Mouse (Mus musculus) neural tube, embryonic 15.5 days (tissue): ENCODE data around the gene Adam15. TPM values are rescaled to one million over a fixed set of nuclear protein-coding genes. Genes with fewer than 3 reads are reported as not detected.
A peak's percentile ranks its signal among the peaks of the same experiment; 100 is the strongest.

Experiments
- ATAC-seq: fragments of 200-750 bp; cut with Nextera tagmentation; 2 replicates; pipeline ENCODE4 v1.8.0; 2017; ENCODE audit warnings: mild to moderate bottlenecking, moderate TSS enrichment, moderate library complexity; ENCODE audit not compliant: low FRiP score
- H3K27ac ChIP-seq: fragments of 300-500 bp; sonication (generic); replicated peaks from 2 replicates; pipeline ENCODE4 v1.5.1; 2015; ENCODE audit warnings: mild to moderate bottlenecking, inconsistent platforms
- H3K27me3 ChIP-seq: fragments of 300-500 bp; sonication (generic); replicated peaks from 2 replicates; pipeline ENCODE4 v1.6.1; 2015; ENCODE audit warnings: inconsistent platforms
- H3K36me3 ChIP-seq: fragments of 300-500 bp; sonication (generic); 2 replicates; pipeline ENCODE4 v1.6.1; 2015; ENCODE audit warnings: inconsistent platforms
- H3K4me1 ChIP-seq: fragments of 300-500 bp; sonication (generic); 2 replicates; pipeline ENCODE4 v1.6.1; 2015; ENCODE audit warnings: inconsistent platforms
- H3K4me2 ChIP-seq: fragments of 300-500 bp; sonication (generic); 2 replicates; pipeline ENCODE4 v1.6.1; 2015; ENCODE audit warnings: inconsistent platforms, mild to moderate bottlenecking, moderate library complexity
- H3K4me3 ChIP-seq: fragments of 300-500 bp; sonication (generic); replicated peaks from 2 replicates; pipeline ENCODE4 v1.5.1; 2015; ENCODE audit warnings: mild to moderate bottlenecking, inconsistent platforms
- H3K9ac ChIP-seq: fragments of 300-500 bp; sonication (generic); replicated peaks from 2 replicates; pipeline ENCODE4 v1.6.1; 2015; ENCODE audit warnings: mild to moderate bottlenecking, inconsistent platforms
- H3K9me3 ChIP-seq: fragments of 300-500 bp; sonication (generic); replicated peaks from 2 replicates; pipeline ENCODE4 v1.6.1; 2016; ENCODE audit warnings: inconsistent platforms
- WGBS: fragments of 180-500 bp; shearing (Covaris S2); methylation state at CpG from one replicate; pipeline ENCODE4 v1.1.7; 2015; ENCODE audit warnings: mixed read lengths; 5-methylcytosine and 5-hydroxymethylcytosine counted together
- polyA plus RNA-seq: library from polyadenylated mRNA; unstranded; fragments of >200 nt; fragmentation: Nextera tagmentation; extraction: Ambion mirVana; gene quantifications from 2 replicates; pipeline ENCODE4 v1.2.1, GENCODE M21; 2015

Adam15 gene
- polyA plus RNA-seq, 1 experiment from 2014 or later = 69.9 TPM

GRCm38 (mm10) chr3:89318971-89319590, 30.7 kb downstream of the Adam15 start:
- WGBS = 8% methylated on average over 21 of the region's 21 CpGs
- Histone ChIP-seq H3K4me1 (peaks cover 73% of the 10 kb centered on the region), H3K9me3 (no peaks in the 10 kb centered on the region), H3K9ac (peak overlapping the region; percentile 91), H3K36me3 (peaks cover 13% of the 10 kb centered on the region), H3K27ac (peak overlapping the region; percentile 98), H3K4me3 (peak overlapping the region; percentile 81), H3K27me3 (no peaks in the 10 kb centered on the region), H3K4me2 (peak overlapping the region; percentile 86)
- no peak for ATAC-seq

GRCm38 (mm10) chr3:89318316-89318715, 31.5 kb downstream of the Adam15 start:
- Histone ChIP-seq H3K9me3 (no peaks in the 10 kb centered on the region), H3K27ac (no peak overlapping the region), H3K4me1 (peaks cover 73% of the 10 kb centered on the region), H3K9ac (no peak overlapping the region), H3K4me2 (no peak overlapping the region; the same call in 1 of the 2 replicates), H3K4me3 (no peak overlapping the region), H3K36me3 (peaks cover 16% of the 10 kb centered on the region), H3K27me3 (no peaks in the 10 kb centered on the region)
- 68% methylated on average over 8 of the region's 8 CpGs for WGBS
- no peak for ATAC-seq

- Histone ChIP-seq H3K9ac (0 out of 2 replicates have a peak overlapping the region, but pooled peaks have one; percentile 3), H3K27ac (peak overlapping the region; percentile 51; the same call in 1 of the 2 replicates), H3K27me3 (no peaks in the 10 kb centered on the region), H3K36me3 (peaks cover 19% of the 10 kb centered on the region), H3K9me3 (no peaks in the 10 kb centered on the region), H3K4me3 (no peak overlapping the region; the same call in 1 of the 2 replicates), H3K4me2 (peak overlapping the region; percentile 54), H3K4me1 (peaks cover 69% of the 10 kb centered on the region)
- no peak for ATAC-seq
- WGBS = 56% methylated on average over 6 of the region's 6 CpGs
These were observed 32.5 kb downstream of the Adam15 start for GRCm38 (mm10) chr3:89317246-89317645.

- H3K36me3 ChIP-seq = peaks cover 19% of the 10 kb centered on the region
- no peak overlapping the region; the same call in 1 of the 2 replicates for H3K4me3 ChIP-seq
- peaks cover 69% of the 10 kb centered on the region for H3K4me1 ChIP-seq
- no peaks in the 10 kb centered on the region for H3K27me3 ChIP-seq
- peak overlapping the region; percentile 54 for H3K4me2 ChIP-seq
- H3K27ac ChIP-seq = peak overlapping the region; percentile 51; the same call in 1 of the 2 replicates
- WGBS = 0% methylated on average over 4 of the region's 4 CpGs
- ATAC-seq = peak; percentile 6; the same call in 1 of the 2 replicates
- H3K9ac ChIP-seq = 0 out of 2 replicates have a peak overlapping the region, but pooled peaks have one; percentile 20
- H3K9me3 ChIP-seq = no peaks in the 10 kb centered on the region
These were observed 33.0 kb downstream of the Adam15 start for GRCm38 (mm10) chr3:89316833-89317232.

GRCm38 (mm10) chr3:89315930-89316831, 33.6 kb downstream of the Adam15 start:
- peak overlapping the region; percentile 20; the same call in 1 of the 2 replicates for H3K9ac ChIP-seq

GRCm38 (mm10) chr3:89315195-89315929, 34.4 kb downstream of the Adam15 start:
- H3K27me3 ChIP-seq = no peaks in the 10 kb centered on the region
- H3K36me3 ChIP-seq = peaks cover 19% of the 10 kb centered on the region
- peaks cover 56% of the 10 kb centered on the region for H3K4me1 ChIP-seq
- ATAC-seq = 0 out of 2 replicates have a peak, but pooled peaks have one; percentile 6
- H3K9ac ChIP-seq = no peak overlapping the region; the same call in 1 of the 2 replicates
- peak overlapping the region; percentile 54 for H3K4me2 ChIP-seq
- WGBS = 5% methylated on average over 26 of the region's 26 CpGs
- H3K4me3 ChIP-seq = peak overlapping the region; percentile 25
- H3K27ac ChIP-seq = no peak overlapping the region
- no peaks in the 10 kb centered on the region for H3K9me3 ChIP-seq

More at GRCm38 (mm10) chr3:89315930-89316831, 33.6 kb downstream of the Adam15 start:
- H3K4me1 ChIP-seq = peaks cover 64% of the 10 kb centered on the region
- H3K4me3 ChIP-seq = no peak overlapping the region; the same call in 1 of the 2 replicates
- ATAC-seq = no peak
- H3K36me3 ChIP-seq = peaks cover 19% of the 10 kb centered on the region
- H3K9me3 ChIP-seq = no peaks in the 10 kb centered on the region
- peak overlapping the region; percentile 48; the same call in 1 of the 2 replicates for H3K27ac ChIP-seq
- no peaks in the 10 kb centered on the region for H3K27me3 ChIP-seq
- WGBS = 10% methylated on average over 40 of the region's 40 CpGs
- H3K4me2 ChIP-seq = peak overlapping the region; percentile 54

- no peak overlapping the region for H3K27ac ChIP-seq
- H3K9ac ChIP-seq = no peak overlapping the region
- 42% methylated on average over 2 of the region's 2 CpGs for WGBS
- H3K4me2 ChIP-seq = peak overlapping the region; percentile 54; the same call in 1 of the 2 replicates
- ATAC-seq = no peak
- no peaks in the 10 kb centered on the region for H3K9me3 ChIP-seq
- H3K27me3 ChIP-seq = no peaks in the 10 kb centered on the region
- H3K36me3 ChIP-seq = peaks cover 19% of the 10 kb centered on the region
- H3K4me1 ChIP-seq = peaks cover 50% of the 10 kb centered on the region
- no peak overlapping the region for H3K4me3 ChIP-seq
These were observed 35.0 kb downstream of the Adam15 start for GRCm38 (mm10) chr3:89314791-89315190.

- H3K36me3 ChIP-seq = peaks cover 19% of the 10 kb centered on the region
- no peak overlapping the region for H3K27ac ChIP-seq
- no peaks in the 10 kb centered on the region for H3K9me3 ChIP-seq
- no peak overlapping the region for H3K4me3 ChIP-seq
- ATAC-seq = no peak
- no peaks in the 10 kb centered on the region for H3K27me3 ChIP-seq
- 79% methylated on average over 5 of the region's 5 CpGs for WGBS
- H3K4me2 ChIP-seq = no peak overlapping the region
- peaks cover 46% of the 10 kb centered on the region for H3K4me1 ChIP-seq
- H3K9ac ChIP-seq = no peak overlapping the region
These were observed 35.5 kb downstream of the Adam15 start for GRCm38 (mm10) chr3:89314340-89314739.

- Histone ChIP-seq H3K9ac (no peak overlapping the region), H3K4me1 (peaks cover 3% of the 10 kb centered on the region; the same call in 1 of the 2 replicates), H3K4me2 (peak overlapping the region; percentile 11; the same call in 1 of the 2 replicates), H3K27me3 (no peaks in the 10 kb centered on the region), H3K36me3 (peaks cover under 1% of the 10 kb centered on the region; the same call in 1 of the 2 replicates), H3K9me3 (no peaks in the 10 kb centered on the region), H3K4me3 (no peak overlapping the region), H3K27ac (no peak overlapping the region)
- peak; percentile 79 for ATAC-seq
- 7% methylated on average over 9 of the region's 9 CpGs for WGBS
These were observed 41.7 kb downstream of the Adam15 start for GRCm38 (mm10) chr3:89308089-89308488.

- Histone ChIP-seq H3K9me3 (no peaks in the 10 kb centered on the region), H3K4me1 (peaks cover 3% of the 10 kb centered on the region; the same call in 1 of the 2 replicates), H3K4me3 (no peak overlapping the region), H3K4me2 (no peak overlapping the region), H3K27ac (no peak overlapping the region), H3K36me3 (no peaks in the 10 kb centered on the region), H3K27me3 (no peaks in the 10 kb centered on the region), H3K9ac (no peak overlapping the region)
- WGBS = 66% methylated on average over 8 of the region's 8 CpGs
- no peak for ATAC-seq
These were observed 44.1 kb downstream of the Adam15 start for GRCm38 (mm10) chr3:89305551-89306325.
